ENCODE assay signal across 14 mouse cellular contexts in the genomic region with DNA sequence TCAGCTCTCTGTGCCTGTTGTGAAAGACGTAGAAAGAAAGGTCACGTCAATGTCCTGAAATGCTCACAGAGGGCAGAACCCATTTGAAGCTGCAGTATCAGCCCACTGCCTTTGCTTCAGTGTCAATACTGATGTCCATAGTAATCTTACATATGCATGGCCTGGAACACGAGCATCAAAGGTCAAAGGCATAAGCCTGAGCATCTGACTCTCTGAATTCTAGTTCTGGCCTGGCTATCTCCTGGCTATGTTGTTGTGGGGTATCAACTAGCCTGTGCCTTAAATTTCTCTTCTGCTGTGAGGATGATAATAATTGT.
DNase-seq lines count a peak whose midpoint lies in the region; ATAC-seq and TF ChIP-seq lines count a peak whose summit lies in the region.
"Had no signal": no experiment of that assay in that cellular context is flagged by ENCODE, and none has a peak within 500 bp of the region (broad histone marks: within the 10 kb centered on the region; RNA-seq: fewer than 3 reads in every experiment).

No protein-coding gene starts in this region.

- DNase-seq in forebrain, embryonic 14.5 days (ENCODE audit: low spot score) = no peak
- no peak for DNase-seq in heart, adult 8-10 months (ENCODE audit: low spot score)
- no peak for DNase-seq in heart, postnatal 14 days
- DNase-seq in gastrocnemius, adult 2 months = no peak
- DNase-seq: adrenal gland, adult 2 months; lung, adult 2 months; thymus, adult 18-20 months had no signal

- no peaks in the 10 kb centered on the region for H3K27me3 ChIP-seq in forebrain, embryonic 14.5 days (replicated peaks; ENCODE audit: control insufficient read depth, insufficient read depth, low read length)
- H3K27me3 ChIP-seq in hindbrain, embryonic 12.5 days = no peaks in the 10 kb centered on the region
- H3K27me3 ChIP-seq in midbrain, embryonic 13.5 days = no peaks in the 10 kb centered on the region
- H3K27me3 ChIP-seq: embryonic facial prominence, embryonic 15.5 days; kidney, embryonic 15.5 days had no signal

- no peak overlapping the region for H3K9ac ChIP-seq in forebrain, embryonic 14.5 days (ENCODE audit: low read length)
- no peak overlapping the region for H3K9ac ChIP-seq in hindbrain, embryonic 12.5 days
- no peak overlapping the region for H3K9ac ChIP-seq in midbrain, embryonic 13.5 days (replicated peaks)
- H3K9ac ChIP-seq: embryonic facial prominence, embryonic 15.5 days; kidney, embryonic 15.5 days had no signal

- H3K4me3 ChIP-seq in forebrain, embryonic 14.5 days (ENCODE audit: low read depth, low read length) = no peak overlapping the region
- no peak overlapping the region for H3K4me3 ChIP-seq in hindbrain, embryonic 12.5 days
- no peak overlapping the region for H3K4me3 ChIP-seq in midbrain, embryonic 13.5 days (replicated peaks)
- H3K4me3 ChIP-seq in olfactory bulb, adult 2 months (ENCODE audit: insufficient read depth, low read depth, low read length) = no peak overlapping the region
- H3K4me3 ChIP-seq in gastrocnemius, adult 2 months = no peak overlapping the region
- H3K4me3 ChIP-seq: embryonic facial prominence, embryonic 15.5 days; kidney, embryonic 15.5 days had no signal

- H3K27ac ChIP-seq in forebrain, embryonic 14.5 days (ENCODE audit: low read depth, low read length) = peak overlapping the region; percentile 84
- H3K27ac ChIP-seq in hindbrain, embryonic 12.5 days = peak overlapping the region; percentile 92
- peak overlapping the region; percentile 93 for H3K27ac ChIP-seq in midbrain, embryonic 13.5 days
- peak overlapping the region; percentile 66 for H3K27ac ChIP-seq in olfactory bulb, adult 2 months (ENCODE audit: insufficient read depth, low read depth, low read length)
- H3K27ac ChIP-seq in gastrocnemius, adult 2 months = no peak overlapping the region
- H3K27ac ChIP-seq: embryonic facial prominence, embryonic 15.5 days; kidney, embryonic 15.5 days had no signal

- intact Hi-C loops in heart, postnatal 14 days (cut with DNase I) = no loop called here
- intact Hi-C loops in gastrocnemius, adult 2 months (cut with DNase I) = no loop called here

- no peaks in the 10 kb centered on the region for H3K9me3 ChIP-seq in forebrain, embryonic 14.5 days (replicated peaks; ENCODE audit: control insufficient read depth, low read length)
- H3K9me3 ChIP-seq in hindbrain, embryonic 12.5 days (replicated peaks) = no peaks in the 10 kb centered on the region
- no peaks in the 10 kb centered on the region for H3K9me3 ChIP-seq in midbrain, embryonic 13.5 days
- H3K9me3 ChIP-seq: embryonic facial prominence, embryonic 15.5 days; kidney, embryonic 15.5 days had no signal

- H3K4me2 ChIP-seq in forebrain, embryonic 14.5 days (ENCODE audit: low read length) = peak overlapping the region; percentile 18; the same call in 1 of the 2 replicates
- H3K4me2 ChIP-seq in hindbrain, embryonic 12.5 days (replicated peaks) = no peak overlapping the region
- peak overlapping the region; percentile 31 for H3K4me2 ChIP-seq in midbrain, embryonic 13.5 days (replicated peaks)
- H3K4me2 ChIP-seq: embryonic facial prominence, embryonic 15.5 days; kidney, embryonic 15.5 days had no signal

- TF ChIP-seq CTCF in olfactory bulb, adult 2 months (IDR thresholded peaks at IDR 0.05; ENCODE audit: insufficient read depth, low read depth, low read length) = no peak
- TF ChIP-seq CTCF in gastrocnemius, adult 2 months (IDR thresholded peaks at IDR 0.05) = no peak

- no peaks in the 10 kb centered on the region for H3K36me3 ChIP-seq in forebrain, embryonic 14.5 days (ENCODE audit: control insufficient read depth, insufficient read depth, low read length)
- H3K36me3 ChIP-seq in hindbrain, embryonic 12.5 days = no peaks in the 10 kb centered on the region
- H3K36me3 ChIP-seq in midbrain, embryonic 13.5 days = no peaks in the 10 kb centered on the region
- H3K36me3 ChIP-seq: embryonic facial prominence, embryonic 15.5 days; kidney, embryonic 15.5 days had no signal

- 5% methylated on average over 3 of the region's 3 CpGs for WGBS in forebrain, embryonic 14.5 days
- WGBS in hindbrain, embryonic 12.5 days = 25% methylated on average over 3 of the region's 3 CpGs
- WGBS in midbrain, embryonic 13.5 days = 9% methylated on average over 3 of the region's 3 CpGs
- 22% methylated on average over 3 of the region's 3 CpGs for WGBS in olfactory bulb, adult 2 months

- no peak for TF ChIP-seq POLR2A in olfactory bulb, adult 2 months (IDR thresholded peaks at IDR 0.05; ENCODE audit: insufficient read depth, low read depth, low read length)

- peaks cover 27% of the 10 kb centered on the region for H3K4me1 ChIP-seq in forebrain, embryonic 14.5 days (ENCODE audit: control insufficient read depth, insufficient read depth, low read length)
- peaks cover 27% of the 10 kb centered on the region for H3K4me1 ChIP-seq in hindbrain, embryonic 12.5 days
- H3K4me1 ChIP-seq in midbrain, embryonic 13.5 days (replicated peaks) = peaks cover 38% of the 10 kb centered on the region
- peaks cover 16% of the 10 kb centered on the region for H3K4me1 ChIP-seq in olfactory bulb, adult 2 months (ENCODE audit: control insufficient read depth, insufficient read depth, low read length)
- H3K4me1 ChIP-seq: embryonic facial prominence, embryonic 15.5 days; kidney, embryonic 15.5 days had no signal

- ATAC-seq in forebrain, embryonic 14.5 days = peak; percentile 65; the same call in 1 of the 2 replicates
- ATAC-seq in hindbrain, embryonic 12.5 days (ENCODE audit: low FRiP score) = no peak
- ATAC-seq in midbrain, embryonic 13.5 days = peak; percentile 84; the same call in 1 of the 2 replicates
- ATAC-seq: CD4-positive, CD25-positive, alpha-beta regulatory T cell, adult 4 months; inflammation-experienced regulatory T-cells, adult 6 months had no signal
